Mouse (Mus musculus) forebrain, embryonic 10.5 days (tissue): ENCODE results near the gene Gm16253. TPM values are rescaled to one million over a fixed set of nuclear protein-coding genes. Genes with fewer than 3 reads are reported as not detected.

Experiments
- DNase-seq: peaks from one replicate; pipeline ENCODE4 v3.0.0-alpha.2; 2017; ENCODE audit warnings: low spot score; ENCODE audit errors: extremely low spot score
- H3K27ac ChIP-seq: fragments of 300-500 bp; sonication (generic); 2 replicates; pipeline ENCODE4 v1.5.1; 2016; ENCODE audit warnings: mild to moderate bottlenecking
- H3K27me3 ChIP-seq: fragments of 300-500 bp; sonication (generic); 2 replicates; pipeline ENCODE4 v1.6.1; 2016; ENCODE audit warnings: mild to moderate bottlenecking; ENCODE audit not compliant: poor library complexity, severe bottlenecking
- H3K36me3 ChIP-seq: fragments of 300-500 bp; sonication (generic); replicated peaks from 2 replicates; pipeline ENCODE4 v1.6.1; 2016; ENCODE audit warnings: mild to moderate bottlenecking, moderate library complexity
- H3K4me1 ChIP-seq: fragments of 300-500 bp; sonication (generic); 2 replicates; pipeline ENCODE4 v1.6.1; 2016
- H3K4me3 ChIP-seq: fragments of 300-500 bp; sonication (generic); 2 replicates; pipeline ENCODE4 v1.5.1; 2016; ENCODE audit warnings: mild to moderate bottlenecking, moderate library complexity
- H3K9me3 ChIP-seq: fragments of 300-500 bp; sonication (generic); 2 replicates; pipeline ENCODE4 v1.6.1; 2016; ENCODE audit warnings: mild to moderate bottlenecking, moderate library complexity
- WGBS: fragments of 180-500 bp; shearing (Covaris S2); methylation state at CpG from one replicate; pipeline ENCODE4 v1.1.7; 2016; 5-methylcytosine and 5-hydroxymethylcytosine counted together
- polyA plus RNA-seq: library from polyadenylated mRNA; unstranded; fragments of >200 nt; fragmentation: Nextera tagmentation; extraction: Ambion mirVana; gene quantifications from 2 replicates; pipeline ENCODE4 v1.2.1, GENCODE M21; 2016

Gene Gm16253
- 0.66 and 1.6 TPM in 2 replicates for polyA plus RNA-seq

GRCm38 (mm10) chr3:96576690-96577541 lies at the start of gene Gm16253:
Gene Gm16253, plus strand, starts transcription at chr3:96576984.
- H3K36me3 ChIP-seq: no peaks in the 10 kb centered on the region
- peaks cover 13% of the 10 kb centered on the region for H3K27me3 ChIP-seq
- 47% methylated on average over 17 of the region's 17 CpGs for WGBS
- H3K27ac ChIP-seq: peak within 1 kb of the TSS; percentile 81
- peak within 1 kb of the TSS; percentile 33 for H3K4me3 ChIP-seq
- H3K9me3 ChIP-seq: no peaks in the 10 kb centered on the region
- peaks cover 48% of the 10 kb centered on the region for H3K4me1 ChIP-seq
- DNase-seq: peak; percentile 78

GRCm38 (mm10) chr3:96528506-96528905 lies 48.3 kb upstream of the Gm16253 start:
- DNase-seq: no peak
- Histone ChIP-seq H3K27ac (0 out of 2 replicates have a peak overlapping the region, but pooled peaks have one; percentile 21), H3K36me3 (no peaks in the 10 kb centered on the region), H3K4me3 (peak overlapping the region; percentile 64), H3K9me3 (no peaks in the 10 kb centered on the region), H3K4me1 (peaks cover 21% of the 10 kb centered on the region), H3K27me3 (peaks cover 62% of the 10 kb centered on the region)
- 50% methylated on average over 9 of the region's 9 CpGs for WGBS

GRCm38 (mm10) chr3:96532050-96532449 lies 44.7 kb upstream of the Gm16253 start:
- Histone ChIP-seq H3K27ac (no peak overlapping the region), H3K27me3 (peaks cover 36% of the 10 kb centered on the region), H3K4me1 (peaks cover 15% of the 10 kb centered on the region), H3K36me3 (no peaks in the 10 kb centered on the region), H3K9me3 (no peaks in the 10 kb centered on the region), H3K4me3 (no peak overlapping the region)
- 66% methylated on average over 7 of the region's 7 CpGs for WGBS
- DNase-seq: no peak

GRCm38 (mm10) chr3:96534300-96534699 lies 42.5 kb upstream of the Gm16253 start:
- no peak for DNase-seq
- H3K9me3 ChIP-seq: no peaks in the 10 kb centered on the region
- no peaks in the 10 kb centered on the region for H3K36me3 ChIP-seq
- 57% methylated on average over 2 of the region's 2 CpGs for WGBS
- peaks cover 14% of the 10 kb centered on the region for H3K27me3 ChIP-seq
- no peak overlapping the region for H3K4me3 ChIP-seq
- no peak overlapping the region for H3K27ac ChIP-seq
- H3K4me1 ChIP-seq: peaks cover 4% of the 10 kb centered on the region; the same call in 1 of the 2 replicates

GRCm38 (mm10) chr3:96539316-96539715 lies 37.5 kb upstream of the Gm16253 start:
- Histone ChIP-seq H3K36me3 (no peaks in the 10 kb centered on the region), H3K4me1 (peaks cover 21% of the 10 kb centered on the region), H3K4me3 (no peak overlapping the region), H3K27me3 (peaks cover 20% of the 10 kb centered on the region), H3K27ac (no peak overlapping the region), H3K9me3 (no peaks in the 10 kb centered on the region)
- 62% methylated on average over 2 of the region's 2 CpGs for whole genome bisulfite sequencing
- no peak for DNase-seq

GRCm38 (mm10) chr3:96540740-96541139 lies 36.0 kb upstream of the Gm16253 start:
- 30% methylated on average over 6 of the region's 6 CpGs for WGBS
- DNase-seq: no peak
- H3K4me3 ChIP-seq: no peak overlapping the region
- peaks cover 20% of the 10 kb centered on the region for H3K27me3 ChIP-seq
- H3K9me3 ChIP-seq: no peaks in the 10 kb centered on the region
- H3K4me1 ChIP-seq: peaks cover 21% of the 10 kb centered on the region
- H3K27ac ChIP-seq: no peak overlapping the region
- H3K36me3 ChIP-seq: no peaks in the 10 kb centered on the region

GRCm38 (mm10) chr3:96541328-96542078 lies 35.3 kb upstream of the Gm16253 start:
- 16% methylated on average over 14 of the region's 14 CpGs for WGBS
- Histone ChIP-seq H3K27me3 (peaks cover 26% of the 10 kb centered on the region), H3K4me3 (no peak overlapping the region; the same call in 1 of the 2 replicates), H3K27ac (0 out of 2 replicates have a peak overlapping the region, but pooled peaks have one; percentile 44), H3K4me1 (peaks cover 21% of the 10 kb centered on the region), H3K9me3 (no peaks in the 10 kb centered on the region), H3K36me3 (no peaks in the 10 kb centered on the region)
- DNase-seq: peak; percentile 30

GRCm38 (mm10) chr3:96542554-96542953 lies 34.2 kb upstream of the Gm16253 start:
- Histone ChIP-seq H3K4me1 (peaks cover 26% of the 10 kb centered on the region), H3K36me3 (no peaks in the 10 kb centered on the region)
- 78% methylated on average over 8 of the region's 8 CpGs for WGBS

GRCm38 (mm10) chr3:96543345-96543744 lies 33.4 kb upstream of the Gm16253 start:
- no peak for DNase-seq
- Histone ChIP-seq H3K36me3 (no peaks in the 10 kb centered on the region), H3K27ac (no peak overlapping the region), H3K9me3 (no peaks in the 10 kb centered on the region), H3K4me3 (no peak overlapping the region), H3K27me3 (peaks cover 33% of the 10 kb centered on the region), H3K4me1 (peaks cover 29% of the 10 kb centered on the region)
- WGBS: 87% methylated on average over 11 of the region's 11 CpGs

More at GRCm38 (mm10) chr3:96542554-96542953, 34.2 kb upstream of the Gm16253 start:
- DNase-seq: no peak
- no peak overlapping the region for H3K27ac ChIP-seq
- peaks cover 26% of the 10 kb centered on the region for H3K27me3 ChIP-seq
- H3K9me3 ChIP-seq: no peaks in the 10 kb centered on the region
- H3K4me3 ChIP-seq: no peak overlapping the region

- peaks cover 19% of the 10 kb centered on the region for H3K4me1 ChIP-seq
- no peak overlapping the region for H3K4me3 ChIP-seq
- no peak overlapping the region for H3K27ac ChIP-seq
- no peaks in the 10 kb centered on the region for H3K9me3 ChIP-seq
- DNase-seq: no peak
- peaks cover 35% of the 10 kb centered on the region for H3K27me3 ChIP-seq
- WGBS: 52% methylated on average over 1 of the region's 1 CpGs
- H3K36me3 ChIP-seq: no peaks in the 10 kb centered on the region
These were observed 31.2 kb upstream of the Gm16253 start for GRCm38 (mm10) chr3:96545565-96545964.

- Histone ChIP-seq H3K27me3 (peaks cover 31% of the 10 kb centered on the region), H3K9me3 (no peaks in the 10 kb centered on the region), H3K36me3 (no peaks in the 10 kb centered on the region), H3K27ac (no peak overlapping the region), H3K4me3 (peak overlapping the region; percentile 16; the same call in 1 of the 2 replicates), H3K4me1 (peaks cover 18% of the 10 kb centered on the region)
- DNase-seq: no peak
- 56% methylated on average over 4 of the region's 4 CpGs for WGBS
These were observed 29.9 kb upstream of the Gm16253 start for GRCm38 (mm10) chr3:96546880-96547279.

- peak; percentile 77 for DNase-seq
- Histone ChIP-seq H3K36me3 (no peaks in the 10 kb centered on the region), H3K4me3 (peak overlapping the region; percentile 36), H3K27me3 (peaks cover 25% of the 10 kb centered on the region), H3K27ac (no peak overlapping the region), H3K9me3 (no peaks in the 10 kb centered on the region), H3K4me1 (peaks cover 18% of the 10 kb centered on the region)
- WGBS: 7% methylated on average over 14 of the region's 14 CpGs
These were observed 29.3 kb upstream of the Gm16253 start for GRCm38 (mm10) chr3:96547389-96547960.
